Mouse (Mus musculus): ENCODE data around the gene Styx.

- TF ChIP-seq GATA1 (IDR thresholded peaks at IDR 0.05; ENCODE audit: low read length) (no peak), TAL1 (IDR thresholded peaks at IDR 0.05; ENCODE audit: low read length) (no peak)
Observed at GRCm38 (mm10) chr14:45350931-45351859, at the start of gene Styx.
